Mouse (Mus musculus): ENCODE measurements around the gene Tbrg4. TPM values are rescaled to one million over a fixed set of nuclear protein-coding genes. Genes with fewer than 3 reads are reported as not detected.

Tbrg4 gene
- polyA plus RNA-seq, 1 experiment: 41.4 TPM

GRCm38 (mm10) chr11:6624619-6625382, 1.1 kb downstream of the Tbrg4 start:
- H3K4me1 ChIP-seq (ENCODE audit: control insufficient read depth, insufficient read depth, low read length): peaks cover 3% of the 10 kb centered on the region; the same call in 1 of the 2 replicates
- TF ChIP-seq CTCF (IDR thresholded peaks at IDR 0.05; ENCODE audit: borderline replicate concordance, insufficient read depth, low read length) (no peak), POLR2A (IDR thresholded peaks at IDR 0.05; ENCODE audit: low read depth, low read length) (no peak)
- no peak overlapping the region for H3K27ac ChIP-seq (ENCODE audit: insufficient read depth, low read length)
- peak overlapping the region; percentile 78 for H3K4me3 ChIP-seq (ENCODE audit: insufficient read depth, low read length)

GRCm38 (mm10) chr11:6623704-6624103, 2.2 kb downstream of the Tbrg4 start:
- TF ChIP-seq POLR2A (IDR thresholded peaks at IDR 0.05; ENCODE audit: low read depth, low read length): no peak
- no peak for TF ChIP-seq CTCF (IDR thresholded peaks at IDR 0.05; ENCODE audit: borderline replicate concordance, insufficient read depth, low read length)
- Histone ChIP-seq H3K4me1 (ENCODE audit: control insufficient read depth, insufficient read depth, low read length) (peaks cover 3% of the 10 kb centered on the region; the same call in 1 of the 2 replicates), H3K4me3 (ENCODE audit: insufficient read depth, low read length) (peak overlapping the region; percentile 78; the same call in 1 of the 2 replicates), H3K27ac (ENCODE audit: insufficient read depth, low read length) (no peak overlapping the region)

- Histone ChIP-seq H3K4me1 (ENCODE audit: control insufficient read depth, insufficient read depth, low read length) (no peaks in the 10 kb centered on the region), H3K27ac (ENCODE audit: insufficient read depth, low read length) (no peak overlapping the region), H3K4me3 (ENCODE audit: insufficient read depth, low read length) (no peak overlapping the region)
- no peak for TF ChIP-seq CTCF (IDR thresholded peaks at IDR 0.05; ENCODE audit: borderline replicate concordance, insufficient read depth, low read length)
- TF ChIP-seq POLR2A (IDR thresholded peaks at IDR 0.05; ENCODE audit: low read depth, low read length): no peak
Measured at GRCm38 (mm10) chr11:6615250-6616205, 10.3 kb downstream of the Tbrg4 start.

DNA sequence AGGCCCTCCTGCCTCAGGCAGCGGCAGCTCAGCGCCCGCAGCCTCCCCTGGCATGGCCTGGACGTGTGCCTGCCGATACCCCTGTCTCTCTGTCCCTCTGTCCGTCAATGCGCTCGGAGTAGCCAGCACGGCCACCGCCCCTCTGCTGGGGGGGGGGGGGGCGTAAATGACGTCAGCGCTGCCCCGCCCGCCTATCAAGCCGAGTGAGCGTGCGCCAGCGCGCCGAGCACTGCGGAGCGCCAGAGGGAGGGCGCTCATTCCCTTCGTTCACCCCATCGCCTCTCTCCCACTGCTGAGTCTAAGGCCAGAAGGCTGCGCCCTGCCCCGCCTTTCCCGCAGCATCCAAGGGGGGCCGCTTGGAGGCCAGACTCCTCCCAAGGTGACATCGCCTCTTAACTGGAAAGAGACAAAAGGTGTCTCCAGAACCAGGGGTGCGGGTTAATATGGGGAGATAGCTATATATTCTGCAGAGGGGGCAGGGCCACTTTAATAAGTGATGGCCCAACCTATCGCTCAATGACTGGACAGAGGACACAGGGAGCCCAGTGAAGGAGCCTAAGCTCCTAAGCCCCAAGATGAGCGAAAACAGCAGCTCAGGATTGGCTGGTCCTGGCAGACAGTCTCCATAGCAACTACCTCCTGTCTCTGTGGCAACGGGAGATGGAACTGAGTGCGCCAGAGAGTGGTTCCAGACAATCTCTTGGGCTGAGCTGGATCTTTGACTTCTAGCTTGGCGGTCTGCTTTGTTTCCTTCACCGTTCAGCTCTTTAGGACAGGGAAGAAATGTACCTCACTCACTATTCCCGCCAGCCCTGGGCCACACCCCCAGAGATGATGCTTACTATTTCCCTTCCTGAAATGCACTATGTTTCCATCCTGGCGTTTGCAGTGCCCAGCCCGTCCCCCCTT, 20.1 kb downstream of the Tbrg4 start, which contains the start of gene Nacad:
Gene Nacad (minus strand): TSS at position 563 of the 909 bp plus-strand sequence.
- H3K27ac ChIP-seq (ENCODE audit: insufficient read depth, low read length): no peak within 1 kb of the TSS
- H3K4me1 ChIP-seq (ENCODE audit: control insufficient read depth, insufficient read depth, low read length): no peaks in the 10 kb centered on the region
- peak within 1 kb of the TSS; percentile 38 for H3K4me3 ChIP-seq (ENCODE audit: insufficient read depth, low read length)
- TF ChIP-seq CTCF (IDR thresholded peaks at IDR 0.05; ENCODE audit: borderline replicate concordance, insufficient read depth, low read length) (no peak), POLR2A (IDR thresholded peaks at IDR 0.05; ENCODE audit: low read depth, low read length) (peak; percentile 52; the same call in 1 of the 2 replicates)

DNA sequence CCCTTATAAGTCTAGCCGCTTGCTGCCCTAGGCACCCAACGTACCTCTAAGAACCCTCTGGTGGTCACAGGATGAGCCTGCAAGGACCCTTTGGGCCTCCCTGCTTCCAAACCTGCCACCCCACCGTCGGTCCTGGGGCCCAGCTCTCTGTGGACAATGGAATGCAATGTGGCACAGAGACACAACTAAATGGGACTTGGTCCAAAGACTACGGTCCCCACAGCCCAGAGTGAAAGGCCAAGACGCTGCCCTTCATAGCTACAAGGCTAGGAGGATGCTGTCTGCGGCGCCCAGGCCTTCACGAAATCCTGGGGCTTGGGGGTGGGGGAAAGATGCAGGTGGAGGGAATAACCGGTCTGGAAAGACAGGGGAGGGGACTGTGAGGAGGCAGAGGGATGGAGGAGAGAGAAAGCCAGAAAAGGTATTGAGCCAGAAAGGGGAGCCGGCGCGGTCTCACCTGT, 20.8 kb downstream of the Tbrg4 start:
- H3K27ac ChIP-seq (ENCODE audit: insufficient read depth, low read length): no peak overlapping the region
- TF ChIP-seq CTCF (IDR thresholded peaks at IDR 0.05; ENCODE audit: borderline replicate concordance, insufficient read depth, low read length): no peak
- no peak for TF ChIP-seq POLR2A (IDR thresholded peaks at IDR 0.05; ENCODE audit: low read depth, low read length)
- H3K4me3 ChIP-seq (ENCODE audit: insufficient read depth, low read length): peak overlapping the region; percentile 38
- H3K4me1 ChIP-seq (ENCODE audit: control insufficient read depth, insufficient read depth, low read length): no peaks in the 10 kb centered on the region

GRCm38 (mm10) chr11:6604604-6604936, 21.3 kb downstream of the Tbrg4 start:
- Histone ChIP-seq H3K27ac (ENCODE audit: insufficient read depth, low read length) (no peak overlapping the region), H3K4me3 (ENCODE audit: insufficient read depth, low read length) (peak overlapping the region; percentile 38), H3K4me1 (ENCODE audit: control insufficient read depth, insufficient read depth, low read length) (no peaks in the 10 kb centered on the region)
- TF ChIP-seq POLR2A (IDR thresholded peaks at IDR 0.05; ENCODE audit: low read depth, low read length) (no peak), CTCF (IDR thresholded peaks at IDR 0.05; ENCODE audit: borderline replicate concordance, insufficient read depth, low read length) (no peak)

GRCm38 (mm10) chr11:6603887-6604603, 21.8 kb downstream of the Tbrg4 start:
- TF ChIP-seq CTCF (IDR thresholded peaks at IDR 0.05; ENCODE audit: borderline replicate concordance, insufficient read depth, low read length) (no peak), POLR2A (IDR thresholded peaks at IDR 0.05; ENCODE audit: low read depth, low read length) (no peak)
- H3K4me1 ChIP-seq (ENCODE audit: control insufficient read depth, insufficient read depth, low read length): no peaks in the 10 kb centered on the region
- H3K4me3 ChIP-seq (ENCODE audit: insufficient read depth, low read length): no peak overlapping the region
- no peak overlapping the region for H3K27ac ChIP-seq (ENCODE audit: insufficient read depth, low read length)

DNA sequence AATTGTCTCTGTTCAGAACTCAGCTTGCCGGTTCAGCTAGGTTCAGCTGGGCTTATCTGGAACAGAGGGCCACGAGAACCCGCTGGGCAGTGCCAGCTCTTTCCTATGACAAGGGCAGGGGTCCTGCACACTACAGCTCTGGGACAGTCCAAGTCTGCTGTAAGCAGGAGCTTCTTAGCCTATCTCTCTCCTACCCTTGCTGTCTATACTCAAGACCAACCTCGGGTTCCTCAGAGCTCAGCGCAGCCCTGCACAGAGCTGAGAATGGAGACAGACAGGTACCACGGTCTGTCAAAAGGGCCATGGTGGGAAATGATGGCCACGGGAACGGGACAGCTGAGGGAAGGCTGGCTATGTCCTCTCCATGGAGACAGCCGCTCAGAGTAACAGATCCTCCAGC, 22.6 kb downstream of the Tbrg4 start:
- no peak overlapping the region for H3K27ac ChIP-seq (ENCODE audit: insufficient read depth, low read length)
- TF ChIP-seq POLR2A (IDR thresholded peaks at IDR 0.05; ENCODE audit: low read depth, low read length) (no peak), CTCF (IDR thresholded peaks at IDR 0.05; ENCODE audit: borderline replicate concordance, insufficient read depth, low read length) (no peak)
- no peaks in the 10 kb centered on the region for H3K4me1 ChIP-seq (ENCODE audit: control insufficient read depth, insufficient read depth, low read length)
- no peak overlapping the region for H3K4me3 ChIP-seq (ENCODE audit: insufficient read depth, low read length)
